Mouse (Mus musculus) brain, embryonic 14.5 days (tissue): ENCODE results near the gene Dab2ip.

Experiments used
- CTCF ChIP-seq: fragments of 200-500 bp; IDR thresholded peaks from 2 replicates; pipeline ENCODE4 v1.5.1; 2012; ENCODE audit warnings: inconsistent platforms, mild to moderate bottlenecking, moderate library complexity, borderline replicate concordance; ENCODE audit not compliant: insufficient read depth, insufficient read length; ENCODE audit errors: extremely low read depth
- POLR2A ChIP-seq: fragments of 200-500 bp; IDR thresholded peaks from 2 replicates; pipeline ENCODE4 v1.6.1; 2012; ENCODE audit warnings: mild to moderate bottlenecking, inconsistent platforms, borderline replicate concordance; ENCODE audit not compliant: poor library complexity, insufficient read depth, insufficient read length, severe bottlenecking; ENCODE audit errors: extremely low read depth

GRCm38 (mm10) chr2:35719230-35720005 lies 161.4 kb downstream of the Dab2ip start:
- TF ChIP-seq POLR2A (no peak), CTCF (no peak)
